Mouse (Mus musculus) embryonic stem cell, embryonic (primary cell): ENCODE results near the gene Plce1.

Source experiments
- CTCF ChIA-PET, 4 experiments: fragments of 300-600 bp in 2 of 4; fragments of 350-600 bp in 2 of 4; sonication (Branson Sonifier 250); formaldehyde crosslinking; loops; one replicate each; lab custom pipeline; 2022; ENCODE audit warnings: inconsistent platforms in 2 of 4; lab: Charles Lee
- POLR2A ChIA-PET, 4 experiments: fragments of 300-600 bp in 2 of 4; fragments of 350-600 bp in 2 of 4; sonication (Branson Sonifier 250); formaldehyde crosslinking; loops; one replicate each; lab custom pipeline; 2022; ENCODE audit warnings: antibody characterized with exemption in 4 of 4, inconsistent platforms in 1 of 4; lab: Charles Lee

Gene Plce1

GRCm38 (mm10) chr19:38644871-38645595 lies 164.1 kb downstream of the Plce1 start:
- POLR2A ChIA-PET, result no interaction called here
- CTCF ChIA-PET, result interaction anchor here in 1 of 4 experiments (0.6 kb wide), 1 partner anchor 79 kb away, joined by 3 read pairs; no protein-coding TSS in a partner anchor

- ChIA-PET CTCF (interaction anchor here in 1 of 4 experiments (0.5 kb wide), 1 partner anchor 15 kb away, joined by 7 read pairs; no protein-coding TSS in a partner anchor), POLR2A (interaction anchor here in 2 of 4 experiments (0.8 to 1.5 kb wide), 10 partner anchors 9 to 296 kb away, joined by 3 to 8 read pairs (median 3); no protein-coding TSS in a partner anchor)
Observed at GRCm38 (mm10) chr19:38657980-38658379, 177.1 kb downstream of the Plce1 start.

GRCm38 (mm10) chr19:38665398-38665797 lies 184.5 kb downstream of the Plce1 start:
- ChIA-PET POLR2A (no interaction called here), CTCF (no interaction called here)

GRCm38 (mm10) chr19:38672015-38672600 lies 191.2 kb downstream of the Plce1 start:
- ChIA-PET POLR2A (no interaction called here), CTCF (interaction anchor here in 1 of 4 experiments (0.6 kb wide), 1 partner anchor 587 kb away, joined by 5 read pairs; no protein-coding TSS in a partner anchor)

GRCm38 (mm10) chr19:38673936-38674335 lies 193.0 kb downstream of the Plce1 start:
- CTCF ChIA-PET, result interaction anchor here in 1 of 4 experiments (0.6 kb wide), 1 partner anchor 80 kb away, joined by 3 read pairs; no protein-coding TSS in a partner anchor
- POLR2A ChIA-PET, result interaction anchor here in 1 of 4 experiments (0.7 kb wide), 1 partner anchor 231 kb away, joined by 3 read pairs; no protein-coding TSS in a partner anchor

GRCm38 (mm10) chr19:38678655-38679054 lies 197.7 kb downstream of the Plce1 start:
- POLR2A ChIA-PET, result interaction anchor here in 1 of 4 experiments (1.4 kb wide), 1 partner anchor 11 kb away, joined by 5 read pairs; no protein-coding TSS in a partner anchor
- CTCF ChIA-PET, result no interaction called here

- POLR2A ChIA-PET, result interaction anchor here in 1 of 4 experiments (1.4 kb wide), 1 partner anchor 10 kb away, joined by 5 read pairs; no protein-coding TSS in a partner anchor
- CTCF ChIA-PET, result no interaction called here
Observed at GRCm38 (mm10) chr19:38679520-38679919, 198.6 kb downstream of the Plce1 start.

GRCm38 (mm10) chr19:38687326-38687725 lies 206.4 kb downstream of the Plce1 start:
- ChIA-PET POLR2A (interaction anchor here in 1 of 4 experiments (0.7 to 1.6 kb wide), 4 partner anchors 10 to 363 kb away, joined by 3 to 5 read pairs (median 4); no protein-coding TSS in a partner anchor), CTCF (interaction anchor here in 1 of 4 experiments (0.6 kb wide), 1 partner anchor 780 kb away, joined by 5 read pairs; no protein-coding TSS in a partner anchor)

GRCm38 (mm10) chr19:38688741-38689507 lies 208.0 kb downstream of the Plce1 start:
- ChIA-PET CTCF (interaction anchor here in 1 of 4 experiments (0.5 kb wide), 1 partner anchor 155 kb away, joined by 6 read pairs; no protein-coding TSS in a partner anchor), POLR2A (interaction anchor here in 1 of 4 experiments (0.6 to 2.4 kb wide), 5 partner anchors 9 to 33 kb away, joined by 3 to 6 read pairs (median 5); no protein-coding TSS in a partner anchor)

GRCm38 (mm10) chr19:38690276-38690675 lies 209.4 kb downstream of the Plce1 start:
- POLR2A ChIA-PET, result interaction anchor here in 2 of 4 experiments (0.7 to 2.4 kb wide), 9 partner anchors 9 to 182 kb away, joined by 3 to 6 read pairs (median 3); no protein-coding TSS in a partner anchor

GRCm38 (mm10) chr19:38691533-38691932 lies 210.6 kb downstream of the Plce1 start:
- ChIA-PET POLR2A (no interaction called here), CTCF (no interaction called here)

More at GRCm38 (mm10) chr19:38690276-38690675, 209.4 kb downstream of the Plce1 start:
- CTCF ChIA-PET, result no interaction called here

GRCm38 (mm10) chr19:38693331-38693730 lies 212.4 kb downstream of the Plce1 start:
- ChIA-PET POLR2A (interaction anchor here in 1 of 4 experiments (0.7 to 0.9 kb wide), 3 partner anchors 11 to 369 kb away, joined by 3 to 4 read pairs (median 3); no protein-coding TSS in a partner anchor), CTCF (no interaction called here)

GRCm38 (mm10) chr19:38693769-38694168 lies 212.9 kb downstream of the Plce1 start:
- ChIA-PET POLR2A (interaction anchor here in 1 of 4 experiments (0.6 to 0.9 kb wide), 3 partner anchors 11 to 369 kb away, joined by 3 to 4 read pairs (median 3); no protein-coding TSS in a partner anchor), CTCF (interaction anchor here in 1 of 4 experiments (0.6 kb wide), 1 partner anchor 1731 kb away, joined by 4 read pairs; no protein-coding TSS in a partner anchor)

- POLR2A ChIA-PET, result no interaction called here
- CTCF ChIA-PET, result no interaction called here
Observed at GRCm38 (mm10) chr19:38701776-38702175, 220.9 kb downstream of the Plce1 start.

- ChIA-PET POLR2A (interaction anchor here in 1 of 4 experiments (0.6 to 2.0 kb wide), 4 partner anchors 10 to 144 kb away, joined by 3 to 9 read pairs (median 4); no protein-coding TSS in a partner anchor), CTCF (no interaction called here)
Observed at GRCm38 (mm10) chr19:38704742-38705141, 223.8 kb downstream of the Plce1 start.

GRCm38 (mm10) chr19:38705244-38705643 lies 224.3 kb downstream of the Plce1 start:
- ChIA-PET POLR2A (interaction anchor here in 1 of 4 experiments (1.2 to 2.0 kb wide), 3 partner anchors 10 to 15 kb away, joined by 5 to 9 read pairs (median 6); no protein-coding TSS in a partner anchor), CTCF (no interaction called here)

- ChIA-PET POLR2A (interaction anchor here in 1 of 4 experiments (1.2 to 1.7 kb wide), 2 partner anchors 11 to 14 kb away, joined by 5 to 6 read pairs; no protein-coding TSS in a partner anchor), CTCF (interaction anchor here in 1 of 4 experiments (1.1 kb wide), 1 partner anchor 10 kb away, joined by 3 read pairs; no protein-coding TSS in a partner anchor)
Observed at GRCm38 (mm10) chr19:38706449-38706848, 225.5 kb downstream of the Plce1 start.

GRCm38 (mm10) chr19:38709376-38709775 lies 228.5 kb downstream of the Plce1 start:
- ChIA-PET CTCF (no interaction called here), POLR2A (interaction anchor here in 1 of 4 experiments (0.6 kb wide), 1 partner anchor 354 kb away, joined by 5 read pairs; no protein-coding TSS in a partner anchor)
